Mouse (Mus musculus) kidney, embryonic 15.5 days (tissue): ENCODE results near the gene Dnajb5. TPM values are rescaled to one million over a fixed set of nuclear protein-coding genes. Genes with fewer than 3 reads are reported as not detected.

Source experiments
- ATAC-seq: fragments of 200-750 bp; cut with Nextera tagmentation; replicated peaks from 2 replicates; pipeline ENCODE4 v1.8.0; 2017; ENCODE audit warnings: moderate TSS enrichment; ENCODE audit not compliant: low FRiP score
- H3K27ac ChIP-seq: fragments of 300-500 bp; sonication (generic); 2 replicates; pipeline ENCODE4 v1.5.1; 2015; ENCODE audit warnings: mild to moderate bottlenecking, inconsistent platforms
- H3K27me3 ChIP-seq: fragments of 300-500 bp; sonication (generic); 2 replicates; pipeline ENCODE4 v1.6.1; 2015; ENCODE audit warnings: inconsistent platforms
- H3K36me3 ChIP-seq: fragments of 300-500 bp; sonication (generic); 2 replicates; pipeline ENCODE4 v1.6.1; 2015; ENCODE audit warnings: inconsistent platforms
- H3K4me1 ChIP-seq: fragments of 300-500 bp; sonication (generic); 2 replicates; pipeline ENCODE4 v1.6.1; 2015; ENCODE audit warnings: inconsistent platforms
- H3K4me2 ChIP-seq: fragments of 300-500 bp; sonication (generic); 2 replicates; pipeline ENCODE4 v1.6.1; 2015; ENCODE audit warnings: moderate library complexity, mild to moderate bottlenecking, inconsistent platforms
- H3K4me3 ChIP-seq: fragments of 300-500 bp; sonication (generic); replicated peaks from 2 replicates; pipeline ENCODE4 v1.5.1; 2015; ENCODE audit warnings: mild to moderate bottlenecking, inconsistent platforms
- H3K9ac ChIP-seq: fragments of 300-500 bp; sonication (generic); 2 replicates; pipeline ENCODE4 v1.6.1; 2015; ENCODE audit warnings: mild to moderate bottlenecking, inconsistent platforms
- H3K9me3 ChIP-seq: fragments of 300-500 bp; sonication (generic); replicated peaks from 2 replicates; pipeline ENCODE4 v1.6.1; 2016; ENCODE audit warnings: inconsistent platforms
- WGBS: fragments of 180-500 bp; shearing (Covaris S2); methylation state at CpG from one replicate; pipeline ENCODE4 v1.1.7; 2015; ENCODE audit warnings: mixed read lengths; 5-methylcytosine and 5-hydroxymethylcytosine counted together
- polyA plus RNA-seq: library from polyadenylated mRNA; unstranded; fragments of >200 nt; fragmentation: Nextera tagmentation; extraction: Ambion mirVana; gene quantifications from 2 replicates; pipeline ENCODE4 v1.2.1, GENCODE M21; 2015

Gene Dnajb5
- polyA plus RNA-seq, 1 experiment from 2014 or later, result 6.9 TPM

- H3K27me3 ChIP-seq, result peaks cover 40% of the 10 kb centered on the region
- ATAC-seq, result no peak
- H3K9me3 ChIP-seq, result no peaks in the 10 kb centered on the region
- 75% methylated on average over 9 of the region's 9 CpGs for WGBS
- no peak overlapping the region for H3K27ac ChIP-seq
- H3K9ac ChIP-seq, result no peak overlapping the region
- H3K4me3 ChIP-seq, result no peak overlapping the region
- no peak overlapping the region for H3K4me2 ChIP-seq
- H3K36me3 ChIP-seq, result no peaks in the 10 kb centered on the region
- H3K4me1 ChIP-seq, result peaks cover 9% of the 10 kb centered on the region
Measured at GRCm38 (mm10) chr4:42920726-42921125, 28.9 kb upstream of the Dnajb5 start.

GRCm38 (mm10) chr4:42921536-42921935, 28.1 kb upstream of the Dnajb5 start:
- Histone ChIP-seq H3K9me3 (no peaks in the 10 kb centered on the region), H3K36me3 (no peaks in the 10 kb centered on the region), H3K4me2 (no peak overlapping the region), H3K27ac (no peak overlapping the region), H3K9ac (no peak overlapping the region), H3K27me3 (peaks cover 32% of the 10 kb centered on the region), H3K4me1 (peaks cover 7% of the 10 kb centered on the region), H3K4me3 (no peak overlapping the region)
- no peak for ATAC-seq
- 81% methylated on average over 2 of the region's 2 CpGs for WGBS

- no peak overlapping the region for H3K4me3 ChIP-seq
- 64% methylated on average over 6 of the region's 6 CpGs for WGBS
- H3K9ac ChIP-seq, result no peak overlapping the region
- no peak overlapping the region for H3K4me2 ChIP-seq
- no peaks in the 10 kb centered on the region for H3K9me3 ChIP-seq
- H3K4me1 ChIP-seq, result peaks cover 4% of the 10 kb centered on the region; the same call in 1 of the 2 replicates
- no peaks in the 10 kb centered on the region for H3K36me3 ChIP-seq
- no peak overlapping the region for H3K27ac ChIP-seq
- H3K27me3 ChIP-seq, result peaks cover 27% of the 10 kb centered on the region
- ATAC-seq, result no peak
Measured at GRCm38 (mm10) chr4:42922056-42922455, 27.6 kb upstream of the Dnajb5 start.

GRCm38 (mm10) chr4:42922461-42922860, 27.2 kb upstream of the Dnajb5 start:
- H3K9ac ChIP-seq, result no peak overlapping the region
- 77% methylated on average over 8 of the region's 8 CpGs for WGBS
- no peak for ATAC-seq
- peaks cover 23% of the 10 kb centered on the region for H3K27me3 ChIP-seq
- no peaks in the 10 kb centered on the region for H3K36me3 ChIP-seq
- peaks cover under 1% of the 10 kb centered on the region; the same call in 1 of the 2 replicates for H3K4me1 ChIP-seq
- no peak overlapping the region for H3K4me2 ChIP-seq
- H3K27ac ChIP-seq, result no peak overlapping the region
- no peak overlapping the region for H3K4me3 ChIP-seq
- no peaks in the 10 kb centered on the region for H3K9me3 ChIP-seq

GRCm38 (mm10) chr4:42924095-42924710, 25.4 kb upstream of the Dnajb5 start:
- Histone ChIP-seq H3K4me1 (no peaks in the 10 kb centered on the region), H3K27ac (no peak overlapping the region), H3K27me3 (peaks cover 7% of the 10 kb centered on the region; the same call in 1 of the 2 replicates), H3K36me3 (no peaks in the 10 kb centered on the region), H3K4me2 (no peak overlapping the region), H3K9me3 (no peaks in the 10 kb centered on the region), H3K4me3 (no peak overlapping the region), H3K9ac (no peak overlapping the region)
- WGBS, result 81% methylated on average over 13 of the region's 13 CpGs
- ATAC-seq, result no peak

GRCm38 (mm10) chr4:42928209-42928608, 21.4 kb upstream of the Dnajb5 start:
- Histone ChIP-seq H3K4me1 (no peaks in the 10 kb centered on the region), H3K36me3 (no peaks in the 10 kb centered on the region), H3K27ac (no peak overlapping the region), H3K9ac (no peak overlapping the region), H3K4me2 (no peak overlapping the region), H3K4me3 (no peak overlapping the region), H3K27me3 (peaks cover 12% of the 10 kb centered on the region), H3K9me3 (no peaks in the 10 kb centered on the region)
- no peak for ATAC-seq
- 79% methylated on average over 5 of the region's 5 CpGs for WGBS

GRCm38 (mm10) chr4:42928952-42929351, 20.7 kb upstream of the Dnajb5 start:
- WGBS, result 86% methylated on average over 9 of the region's 9 CpGs
- H3K27ac ChIP-seq, result no peak overlapping the region
- no peak for ATAC-seq
- H3K9me3 ChIP-seq, result no peaks in the 10 kb centered on the region
- no peak overlapping the region for H3K4me3 ChIP-seq
- H3K27me3 ChIP-seq, result peaks cover 13% of the 10 kb centered on the region
- no peak overlapping the region for H3K9ac ChIP-seq
- peaks cover 7% of the 10 kb centered on the region; the same call in 1 of the 2 replicates for H3K4me1 ChIP-seq
- no peak overlapping the region for H3K4me2 ChIP-seq
- no peaks in the 10 kb centered on the region for H3K36me3 ChIP-seq

- Histone ChIP-seq H3K4me1 (peaks cover 7% of the 10 kb centered on the region; the same call in 1 of the 2 replicates), H3K27me3 (peaks cover 33% of the 10 kb centered on the region), H3K4me3 (no peak overlapping the region), H3K36me3 (no peaks in the 10 kb centered on the region), H3K9ac (no peak overlapping the region), H3K4me2 (no peak overlapping the region), H3K27ac (no peak overlapping the region), H3K9me3 (no peaks in the 10 kb centered on the region)
- WGBS, result 66% methylated on average over 8 of the region's 8 CpGs
- no peak for ATAC-seq
Measured at GRCm38 (mm10) chr4:42932229-42932969, 17.2 kb upstream of the Dnajb5 start.

- H3K4me3 ChIP-seq, result peak overlapping the region; percentile 18
- peaks cover 7% of the 10 kb centered on the region; the same call in 1 of the 2 replicates for H3K4me1 ChIP-seq
- peak overlapping the region; percentile 49 for H3K4me2 ChIP-seq
- no peak for ATAC-seq
- no peak overlapping the region for H3K27ac ChIP-seq
- no peaks in the 10 kb centered on the region for H3K9me3 ChIP-seq
- WGBS, result 5% methylated on average over 22 of the region's 22 CpGs
- H3K27me3 ChIP-seq, result peaks cover 45% of the 10 kb centered on the region
- H3K9ac ChIP-seq, result no peak overlapping the region
- no peaks in the 10 kb centered on the region for H3K36me3 ChIP-seq
Measured at GRCm38 (mm10) chr4:42933630-42934029, 16.0 kb upstream of the Dnajb5 start.

- peaks cover 20% of the 10 kb centered on the region for H3K27me3 ChIP-seq
- H3K27ac ChIP-seq, result no peak overlapping the region
- H3K4me1 ChIP-seq, result no peaks in the 10 kb centered on the region
- no peak overlapping the region for H3K9ac ChIP-seq
- WGBS, result 81% methylated on average over 7 of the region's 7 CpGs
- H3K9me3 ChIP-seq, result no peaks in the 10 kb centered on the region
- no peak overlapping the region for H3K4me3 ChIP-seq
- H3K36me3 ChIP-seq, result no peaks in the 10 kb centered on the region
- ATAC-seq, result no peak
- no peak overlapping the region for H3K4me2 ChIP-seq
Measured at GRCm38 (mm10) chr4:42941396-42941795, 8.2 kb upstream of the Dnajb5 start.

- H3K9ac ChIP-seq, result no peak overlapping the region
- no peaks in the 10 kb centered on the region for H3K9me3 ChIP-seq
- H3K4me3 ChIP-seq, result no peak overlapping the region
- WGBS, result 72% methylated on average over 5 of the region's 5 CpGs
- no peak for ATAC-seq
- peaks cover 22% of the 10 kb centered on the region for H3K27me3 ChIP-seq
- no peak overlapping the region for H3K4me2 ChIP-seq
- H3K27ac ChIP-seq, result no peak overlapping the region
- no peaks in the 10 kb centered on the region for H3K36me3 ChIP-seq
- no peaks in the 10 kb centered on the region for H3K4me1 ChIP-seq
Measured at GRCm38 (mm10) chr4:42943341-42943740, 6.3 kb upstream of the Dnajb5 start.

GRCm38 (mm10) chr4:42944185-42944584, 5.4 kb upstream of the Dnajb5 start:
- ATAC-seq, result no peak
- WGBS, result 82% methylated on average over 9 of the region's 9 CpGs
- Histone ChIP-seq H3K4me3 (no peak overlapping the region), H3K27ac (no peak overlapping the region), H3K4me2 (no peak overlapping the region), H3K9ac (no peak overlapping the region), H3K27me3 (peaks cover 19% of the 10 kb centered on the region), H3K9me3 (no peaks in the 10 kb centered on the region), H3K4me1 (peaks cover 7% of the 10 kb centered on the region), H3K36me3 (no peaks in the 10 kb centered on the region)
